Mouse (Mus musculus) adrenal gland, postnatal 4 days (tissue): ENCODE measurements around the gene Plekha4. TPM values are rescaled to one million over a fixed set of nuclear protein-coding genes. Genes with fewer than 3 reads are reported as not detected.
"Not testable (repeated sequence)": the region's sequence is repeated elsewhere in the genome, so short reads cannot be mapped to it uniquely, and the experiment has no call there.

Experiments
- DNase-seq, 2 experiments: peaks; one replicate each; pipeline ENCODE4 v3.0.0; 2021 to 2022; ENCODE audit warnings: low spot score in 2 of 2, mixed read lengths in 2 of 2
- long read RNA-seq, 2 experiments: library from polyadenylated mRNA; stranded (forward); transcript quantifications; one replicate each; pipeline ENCODE4 v2.0.0; 2021
- total RNA-seq, 2 experiments: library from RNA; stranded (reverse); gene quantifications; 2 replicates each; pipeline ENCODE4 v1.2.3; 2021

The Plekha4 gene
- total RNA-seq, result 10 to 100 TPM; 12.5 to 17.5 TPM
- long read RNA-seq, experiment 1, partial matches to known transcripts, result 1 of 6 reads
- long read RNA-seq, experiment 1, other reads (novel, unspliced or antisense), result 4 of 6 reads
- long read RNA-seq, experiment 2, partial matches to known transcripts, result 2 of 4 reads
- long read RNA-seq, experiment 2, other reads (novel, unspliced or antisense), result 2 of 4 reads

DNA sequence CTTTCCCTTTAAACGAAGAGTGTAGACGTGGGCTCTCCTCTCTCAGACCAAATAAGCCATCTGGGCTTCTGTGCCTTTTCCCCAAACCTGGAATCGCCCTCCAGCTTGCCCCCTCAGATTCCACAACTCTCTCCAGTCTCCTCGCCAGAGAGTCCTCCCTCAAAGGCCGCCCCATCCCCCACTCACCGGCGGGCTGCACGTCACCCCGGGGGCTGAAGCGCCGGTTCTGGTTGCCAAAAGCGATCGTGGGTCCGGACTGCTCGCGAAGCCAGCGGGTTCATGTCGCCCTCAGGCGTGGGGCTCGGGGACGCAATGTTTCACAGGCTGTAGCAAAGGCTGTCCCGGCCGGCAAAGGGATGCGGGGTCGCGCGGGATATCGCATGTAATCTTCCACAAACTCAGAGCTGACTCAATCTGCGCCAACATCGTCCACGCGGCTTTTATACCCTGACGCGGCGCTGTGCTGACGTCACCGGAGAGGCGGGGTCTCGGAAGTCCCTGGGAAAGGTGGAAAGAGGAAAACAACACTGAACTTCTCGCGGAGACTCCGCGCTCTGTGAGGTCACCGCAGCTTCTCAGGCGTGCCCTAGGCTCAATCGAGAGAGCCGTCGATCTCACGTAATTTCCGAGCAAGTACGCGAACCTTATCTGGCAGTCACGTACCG is at the start of gene Plekha4, which contains the start of gene Ppp1r15a:
Gene Plekha4 (plus strand): TSS at position 522 of the 665 bp plus-strand sequence.
Gene Ppp1r15a (minus strand): TSS at position 460 of the 665 bp plus-strand sequence.
- DNase-seq, result peak; percentile 86 to 88

DNA sequence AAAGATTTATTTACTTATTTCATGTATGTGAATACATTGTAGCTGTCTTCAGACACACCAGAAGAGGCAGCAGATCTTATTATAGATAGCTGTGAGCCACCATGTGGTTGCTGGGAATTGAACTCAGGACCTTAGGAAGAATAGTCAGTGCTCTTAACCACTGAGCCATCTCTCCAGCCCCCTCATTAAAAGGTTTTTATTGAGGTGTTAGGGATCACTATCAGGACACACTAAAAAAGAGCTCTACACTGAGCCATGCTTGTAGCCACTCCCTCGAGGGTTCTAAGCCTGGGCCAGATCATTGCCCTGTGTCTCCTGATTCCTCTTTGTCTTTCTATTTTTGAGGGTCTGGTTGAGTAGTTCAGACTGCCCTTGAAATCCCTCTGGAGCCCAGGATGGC is 49.7 kb upstream of the Plekha4 start:
- DNase-seq, result no peak

DNA sequence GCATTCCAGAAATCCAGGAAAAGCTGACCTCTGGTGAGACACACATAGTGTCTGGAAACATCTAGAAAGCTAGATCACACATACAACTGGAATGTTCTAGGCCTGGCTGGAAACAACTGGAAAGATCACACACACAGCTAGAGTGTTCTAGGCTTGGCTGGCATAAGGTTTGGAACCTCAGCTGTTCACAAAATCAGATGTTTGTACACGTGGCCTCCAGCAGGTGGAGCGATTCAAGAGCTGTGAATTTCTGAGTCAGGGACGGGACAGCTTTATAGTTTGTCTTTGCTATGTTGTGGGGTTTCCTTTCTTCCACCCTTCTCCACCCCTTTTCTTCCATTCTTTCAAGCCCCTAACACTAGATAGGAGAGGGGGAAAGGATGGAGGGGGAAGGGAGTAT is 49.1 kb upstream of the Plekha4 start:
- DNase-seq, result no peak

DNA sequence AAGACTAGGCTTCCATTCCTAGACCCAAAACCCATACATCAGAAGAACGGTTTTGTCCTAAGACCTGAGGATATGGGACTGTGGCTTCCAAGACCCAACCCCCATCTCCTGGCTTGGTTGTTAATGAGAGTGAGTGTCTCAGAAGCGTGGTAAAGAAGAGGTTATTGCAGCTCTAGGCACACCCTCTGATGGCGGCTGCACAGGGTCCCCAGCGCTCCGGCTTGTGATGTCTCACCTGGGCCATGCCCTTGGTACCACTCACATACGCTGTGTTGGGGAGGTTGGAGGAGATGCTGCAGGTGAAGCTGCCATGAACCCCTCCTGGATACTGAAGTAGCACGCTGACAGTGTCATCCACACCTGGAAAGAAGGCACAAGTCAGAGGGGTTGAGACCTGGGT is 47.4 kb upstream of the Plekha4 start:
- no peak for DNase-seq

- not testable (repeated sequence) for DNase-seq
These were observed 45.8 kb upstream of the Plekha4 start for GRCm38 (mm10) chr7:45480310-45480709.

DNA sequence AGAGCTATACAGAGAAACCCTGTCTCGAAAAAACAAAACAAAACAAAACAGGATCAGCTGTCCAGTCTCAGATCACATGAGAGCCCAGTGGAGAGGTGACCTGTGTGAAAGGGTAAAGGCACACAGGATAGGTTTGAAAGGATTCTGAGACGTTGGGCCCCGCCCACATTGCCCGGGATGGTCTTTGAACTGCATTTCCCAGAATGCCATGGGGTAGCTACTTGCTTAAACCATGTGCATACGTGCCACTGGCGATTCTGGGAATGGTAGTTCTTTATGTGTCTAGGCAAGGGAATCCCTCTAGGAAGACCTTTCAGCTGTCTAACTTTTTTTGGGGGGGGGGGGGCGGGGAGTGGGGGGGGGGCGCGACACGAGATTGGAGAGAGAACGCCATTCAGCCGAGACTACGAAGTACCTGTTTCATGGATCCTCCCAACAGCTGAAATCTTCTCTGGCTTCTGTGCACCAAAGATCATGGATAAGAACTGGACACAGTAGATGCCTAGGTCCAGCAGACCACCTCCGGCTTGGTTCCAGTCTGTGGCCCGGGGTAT is 44.7 kb upstream of the Plekha4 start, which contains the start of gene Tulp2:
Gene Tulp2 (plus strand): TSS at position 504 of the 554 bp plus-strand sequence.
- DNase-seq, result no peak

- no peak for DNase-seq
These were observed 44.0 kb upstream of the Plekha4 start for GRCm38 (mm10) chr7:45482166-45482565.

DNA sequence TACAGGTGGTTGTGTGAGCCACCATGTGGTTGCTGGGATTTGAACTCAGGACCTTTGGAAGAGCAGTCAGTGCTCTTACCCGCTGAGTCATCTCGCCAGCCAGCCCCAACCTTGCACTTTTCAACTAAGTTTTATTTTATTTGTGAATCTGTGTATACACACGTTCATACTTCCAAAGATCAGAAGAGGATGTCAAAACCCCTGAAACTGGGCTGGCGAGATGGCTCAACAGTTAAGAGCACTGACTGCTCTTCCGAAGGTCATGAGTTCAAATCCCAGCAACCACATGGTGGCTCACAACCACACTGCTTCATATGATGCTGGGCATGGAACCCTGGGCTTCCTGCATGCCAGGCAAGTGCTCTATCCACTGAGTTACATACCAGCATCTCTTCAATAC is 41.1 kb upstream of the Plekha4 start:
- DNase-seq, result not testable (repeated sequence)

- DNase-seq, result no peak
These were observed 40.0 kb upstream of the Plekha4 start for GRCm38 (mm10) chr7:45486158-45486557.

- no peak for DNase-seq
These were observed 39.2 kb upstream of the Plekha4 start, which contains the start of gene Gm45808 for GRCm38 (mm10) chr7:45486761-45487415. TSS of gene Gm45808 (minus strand) at chr7:45486811.

GRCm38 (mm10) chr7:45487861-45488292 is 38.3 kb upstream of the Plekha4 start:
- no peak for DNase-seq

- DNase-seq, result peak in 1 of 2 experiments; percentile 60
These were observed 37.6 kb upstream of the Plekha4 start, which contains the start of gene Dhdh for GRCm38 (mm10) chr7:45488293-45489204. TSS of gene Dhdh (minus strand) at chr7:45488805.

DNA sequence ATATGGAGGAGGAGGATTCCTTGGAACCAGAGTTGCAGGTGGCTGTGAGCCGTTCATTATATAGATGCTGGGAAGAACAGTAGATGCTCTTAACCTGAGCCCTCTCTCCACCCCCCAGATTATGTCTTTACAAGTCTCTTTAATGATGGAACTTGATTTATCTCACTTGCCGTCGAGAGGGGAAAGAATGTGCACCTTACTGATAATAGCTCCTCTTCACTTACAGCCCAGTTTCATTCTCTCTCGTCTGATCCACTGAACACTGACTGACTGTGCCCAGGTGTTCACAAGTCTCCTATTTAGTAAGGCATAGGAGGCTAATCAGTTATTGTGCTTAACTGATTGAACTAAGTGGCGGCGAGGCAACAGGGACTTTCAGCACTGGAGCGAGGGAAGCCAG is 36.6 kb upstream of the Plekha4 start:
- DNase-seq, result no peak

- DNase-seq, result no peak
These were observed 35.3 kb upstream of the Plekha4 start for GRCm38 (mm10) chr7:45490822-45491221.

GRCm38 (mm10) chr7:45491264-45491663 is 34.9 kb upstream of the Plekha4 start:
- DNase-seq, result no peak

DNA sequence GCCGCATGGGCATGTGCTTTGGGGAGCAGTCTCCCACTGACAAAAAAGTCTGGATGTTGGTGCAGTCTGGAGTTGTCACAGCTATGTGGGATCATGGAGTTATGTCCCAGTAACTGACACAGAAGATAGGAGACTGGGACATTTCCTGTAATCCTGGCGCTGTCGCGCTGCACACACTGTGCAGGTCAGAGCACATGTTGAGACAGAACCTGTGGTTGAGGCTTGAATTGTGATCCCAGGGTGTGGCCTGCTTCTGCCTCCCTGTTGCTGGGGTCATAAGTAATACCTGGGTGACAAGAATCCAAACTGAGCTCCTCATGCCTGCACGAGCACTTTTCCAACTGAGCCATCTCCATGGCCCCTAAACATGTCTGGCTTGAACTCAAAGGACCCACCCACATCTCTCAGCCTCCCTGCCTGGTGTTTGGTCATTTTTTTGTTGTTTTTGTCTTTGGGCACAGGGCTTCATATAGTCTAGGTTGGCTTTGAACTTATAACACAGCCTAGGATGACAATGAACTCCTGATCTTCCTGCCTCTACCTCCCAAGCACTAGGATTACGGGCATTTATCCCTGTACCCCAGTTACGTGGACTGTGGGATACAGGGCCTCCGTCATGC is 33.8 kb upstream of the Plekha4 start:
- no peak for DNase-seq

GRCm38 (mm10) chr7:45492951-45493350 is 33.2 kb upstream of the Plekha4 start:
- no peak for DNase-seq

DNA sequence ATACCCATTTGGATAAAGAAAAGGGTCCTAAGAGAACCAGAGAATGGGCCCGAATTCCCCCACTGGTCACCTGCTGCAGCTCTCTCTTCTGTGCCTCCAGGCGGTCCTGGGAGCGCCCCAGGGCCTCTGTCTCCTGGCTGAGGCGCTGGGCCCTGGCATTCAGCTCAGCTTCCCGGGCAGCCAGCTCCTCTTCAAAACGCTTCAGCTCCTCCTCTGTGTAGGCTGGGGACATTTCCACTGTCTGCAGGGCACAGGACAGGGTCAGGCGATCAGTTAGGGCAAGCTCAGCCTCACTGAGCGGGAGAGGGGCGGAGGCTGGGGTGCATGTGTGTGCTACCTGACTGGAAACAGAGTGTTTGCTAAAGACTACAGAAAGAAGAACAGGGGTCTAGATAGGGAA is 31.6 kb upstream of the Plekha4 start:
- no peak for DNase-seq

- DNase-seq, result no peak
These were observed 27.7 kb upstream of the Plekha4 start for GRCm38 (mm10) chr7:45498427-45498826.

GRCm38 (mm10) chr7:45507583-45507982 is 18.5 kb upstream of the Plekha4 start:
- DNase-seq, result no peak
